Mouse (Mus musculus) neural tube, embryonic 13.5 days (tissue): ENCODE data around the gene Tnfrsf19. TPM values are rescaled to one million over a fixed set of nuclear protein-coding genes. Genes with fewer than 3 reads are reported as not detected.
A peak's percentile ranks its signal among the peaks of the same experiment; 100 is the strongest.

Experiments
- ATAC-seq: fragments of 200-750 bp; cut with Nextera tagmentation; 2 replicates; pipeline ENCODE4 v1.8.0; 2017; ENCODE audit warnings: low read depth, mild to moderate bottlenecking, moderate TSS enrichment, moderate library complexity
- H3K27ac ChIP-seq: fragments of 300-500 bp; sonication (generic); replicated peaks from 2 replicates; pipeline ENCODE4 v1.5.1; 2015; ENCODE audit warnings: moderate library complexity, mild to moderate bottlenecking, inconsistent platforms
- H3K27me3 ChIP-seq: fragments of 300-500 bp; sonication (generic); 2 replicates; pipeline ENCODE4 v1.6.1; 2015; ENCODE audit warnings: mild to moderate bottlenecking, inconsistent platforms
- H3K36me3 ChIP-seq: fragments of 300-500 bp; sonication (generic); 2 replicates; pipeline ENCODE4 v1.6.1; 2015; ENCODE audit warnings: mild to moderate bottlenecking, inconsistent platforms
- H3K4me1 ChIP-seq: fragments of 300-500 bp; sonication (generic); replicated peaks from 2 replicates; pipeline ENCODE4 v1.6.1; 2015; ENCODE audit warnings: inconsistent platforms
- H3K4me2 ChIP-seq: fragments of 300-500 bp; sonication (generic); 2 replicates; pipeline ENCODE4 v1.6.1; 2015; ENCODE audit warnings: inconsistent platforms, mild to moderate bottlenecking, moderate library complexity
- H3K4me3 ChIP-seq: fragments of 300-500 bp; sonication (generic); 2 replicates; pipeline ENCODE4 v1.5.1; 2015; ENCODE audit warnings: mild to moderate bottlenecking, inconsistent platforms
- H3K9ac ChIP-seq: fragments of 300-500 bp; sonication (generic); 2 replicates; pipeline ENCODE4 v1.6.1; 2015; ENCODE audit warnings: moderate library complexity, mild to moderate bottlenecking, inconsistent platforms
- H3K9me3 ChIP-seq: fragments of 300-500 bp; sonication (generic); 2 replicates; pipeline ENCODE4 v1.6.1; 2016; ENCODE audit warnings: inconsistent platforms
- WGBS: fragments of 180-500 bp; shearing (Covaris S2); methylation state at CpG from one replicate; pipeline ENCODE4 v1.1.7; 2015; 5-methylcytosine and 5-hydroxymethylcytosine counted together
- polyA plus RNA-seq: library from polyadenylated mRNA; unstranded; fragments of >200 nt; fragmentation: Nextera tagmentation; extraction: Ambion mirVana; gene quantifications from 2 replicates; pipeline ENCODE4 v1.2.1, GENCODE M21; 2015

Gene Tnfrsf19
- polyA plus RNA-seq, 1 experiment from 2014 or later = 27.0 TPM

DNA sequence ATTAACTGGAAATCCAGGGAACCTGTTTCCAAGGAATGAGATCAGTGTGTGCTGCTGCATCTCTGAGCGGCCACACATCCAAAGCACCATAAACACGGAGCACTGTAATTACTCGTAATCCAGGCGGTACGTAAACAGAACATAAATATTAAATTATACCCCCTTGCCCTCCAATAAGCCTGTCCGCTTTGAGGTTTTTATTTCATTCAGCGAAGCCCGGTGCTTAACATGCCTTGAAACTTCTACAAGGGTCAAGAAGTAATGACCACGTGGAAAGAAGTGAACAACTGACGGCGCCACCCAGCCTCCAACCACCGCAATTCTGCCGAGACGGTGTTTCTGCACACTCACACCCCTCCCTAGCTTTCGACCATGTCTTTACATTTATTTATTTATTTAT lies 31.7 kb downstream of the Tnfrsf19 start:
- no peaks in the 10 kb centered on the region for H3K9me3 ChIP-seq
- no peaks in the 10 kb centered on the region for H3K36me3 ChIP-seq
- no peak overlapping the region for H3K4me2 ChIP-seq
- H3K27ac ChIP-seq = no peak overlapping the region
- 79% methylated on average over 15 of the region's 15 CpGs for WGBS
- peaks cover 21% of the 10 kb centered on the region for H3K4me1 ChIP-seq
- no peak overlapping the region for H3K4me3 ChIP-seq
- H3K9ac ChIP-seq = no peak overlapping the region
- ATAC-seq = no peak
- H3K27me3 ChIP-seq = no peaks in the 10 kb centered on the region; the same call in 1 of the 2 replicates

DNA sequence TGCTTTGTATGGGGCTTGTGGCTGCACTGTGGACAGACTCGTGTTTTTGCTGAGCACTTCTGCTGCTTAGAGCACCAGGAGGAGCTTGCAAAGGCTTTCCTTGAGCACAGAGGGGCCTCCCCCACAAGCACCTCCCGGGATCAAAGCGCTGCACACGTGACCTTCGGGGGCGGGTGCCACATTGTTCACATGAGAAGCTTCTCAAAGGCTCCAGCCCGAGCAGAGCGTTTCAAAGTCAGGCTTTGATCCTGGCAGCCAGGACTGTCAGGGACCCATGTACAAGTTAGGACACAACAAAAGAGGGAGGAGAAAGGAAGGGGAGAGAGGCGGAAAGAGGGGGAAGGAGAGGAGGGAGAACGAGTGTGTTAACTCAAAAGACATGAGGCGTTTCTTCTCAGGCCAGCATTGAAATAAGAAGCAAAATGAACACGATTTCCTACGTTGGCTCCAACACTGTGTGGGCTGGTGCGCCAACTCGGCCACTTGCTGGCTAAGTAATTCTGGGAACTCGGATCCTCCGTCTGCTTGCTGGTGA lies 33.8 kb downstream of the Tnfrsf19 start:
- Histone ChIP-seq H3K27ac (peak overlapping the region; percentile 42), H3K4me2 (peak overlapping the region; percentile 47), H3K36me3 (no peaks in the 10 kb centered on the region), H3K4me3 (peak overlapping the region; percentile 13), H3K4me1 (peaks cover 18% of the 10 kb centered on the region), H3K9me3 (no peaks in the 10 kb centered on the region), H3K27me3 (no peaks in the 10 kb centered on the region; the same call in 1 of the 2 replicates), H3K9ac (no peak overlapping the region; the same call in 1 of the 2 replicates)
- peak; percentile 74 for ATAC-seq
- WGBS = under 1% methylated on average over 17 of the region's 17 CpGs

DNA sequence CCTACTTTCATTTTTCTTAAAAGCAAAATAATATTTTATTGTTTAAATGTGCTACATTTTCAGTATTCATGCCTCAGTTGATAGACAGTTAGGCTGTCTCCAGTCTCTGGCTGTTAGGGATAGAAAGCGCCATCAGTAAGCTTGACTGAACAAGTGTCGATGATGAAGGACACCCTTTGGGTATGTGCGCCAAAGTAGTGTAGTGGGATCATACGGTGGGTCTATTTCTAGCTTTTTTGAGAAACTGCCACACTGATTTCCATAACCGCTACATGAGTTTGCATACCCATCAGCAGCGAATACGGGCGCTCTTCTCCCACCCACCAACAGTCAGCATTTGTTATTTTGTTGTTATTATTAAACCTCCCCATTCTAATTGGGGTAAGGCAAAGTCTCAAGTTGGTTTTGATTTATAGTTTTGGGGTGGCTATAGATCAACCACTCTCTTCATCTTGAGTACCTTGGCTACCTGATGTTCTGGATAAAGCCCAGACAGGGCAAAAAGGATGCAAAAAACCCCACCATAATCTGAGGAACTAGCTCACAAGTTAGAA lies 34.6 kb downstream of the Tnfrsf19 start:
- Histone ChIP-seq H3K4me2 (no peak overlapping the region), H3K27ac (peak overlapping the region; percentile 42; the same call in 1 of the 2 replicates)
- ATAC-seq = no peak

DNA sequence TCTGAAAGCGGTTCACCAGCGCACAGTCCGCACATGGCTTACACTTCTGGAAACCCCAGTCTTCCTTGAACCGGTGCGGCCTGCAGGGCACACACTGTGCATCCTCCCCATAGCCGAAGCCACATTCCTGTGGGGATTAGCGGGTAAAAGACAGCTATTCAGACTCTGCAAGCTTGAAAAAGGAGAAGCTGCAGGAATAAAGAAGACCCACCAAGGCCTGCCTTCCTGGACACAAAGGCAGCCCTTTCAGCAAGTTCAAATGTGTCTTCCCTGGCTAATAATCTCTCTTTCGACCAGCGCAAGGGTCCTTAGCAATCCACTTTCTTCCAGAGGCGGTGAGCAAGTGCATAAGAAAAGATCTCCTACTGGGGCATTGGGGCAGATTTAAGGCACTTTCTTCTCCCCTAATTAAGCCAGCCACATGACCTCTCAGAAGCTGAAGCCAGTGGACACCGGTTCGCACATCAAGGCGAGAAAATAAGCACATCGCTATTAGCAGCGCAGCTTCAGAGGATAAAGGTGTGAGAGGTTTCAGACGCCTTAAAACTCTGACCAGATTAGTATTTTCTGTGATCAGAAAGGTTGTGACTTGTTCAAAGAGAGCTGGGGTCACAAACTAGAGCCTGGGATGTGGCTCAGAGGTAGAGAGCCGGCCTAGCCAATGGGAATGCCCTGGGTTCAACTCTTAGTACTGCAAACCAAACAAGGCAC lies 41.0 kb downstream of the Tnfrsf19 start:
- ATAC-seq = no peak
- WGBS = 15% methylated on average over 17 of the region's 17 CpGs

More for the DNA sequence above, 34.6 kb downstream of the Tnfrsf19 start:
- Histone ChIP-seq H3K9ac (no peak overlapping the region), H3K4me1 (peaks cover 18% of the 10 kb centered on the region), H3K36me3 (no peaks in the 10 kb centered on the region), H3K9me3 (no peaks in the 10 kb centered on the region), H3K27me3 (no peaks in the 10 kb centered on the region; the same call in 1 of the 2 replicates), H3K4me3 (no peak overlapping the region)
- WGBS = 80% methylated on average over 8 of the region's 8 CpGs

DNA sequence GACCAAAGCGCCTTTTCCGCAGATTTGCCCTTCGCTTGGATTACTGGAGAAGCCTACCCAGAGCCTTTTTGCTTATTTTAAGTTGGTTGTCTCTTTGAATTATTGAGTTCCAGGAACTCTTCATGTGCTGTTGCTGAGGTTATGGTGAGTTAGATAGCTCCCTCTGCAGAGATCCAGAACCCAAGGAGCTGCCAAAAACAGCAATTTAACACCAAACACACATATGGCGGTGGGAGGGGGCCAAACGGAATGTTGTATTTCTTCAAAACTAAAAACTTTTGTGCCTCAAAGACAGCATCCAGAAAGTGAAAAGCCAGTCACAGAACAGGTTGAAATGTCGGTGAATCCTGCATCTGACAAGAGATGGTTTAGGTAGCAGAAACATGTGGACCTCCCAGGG lies 42.6 kb downstream of the Tnfrsf19 start:
- H3K9me3 ChIP-seq = no peaks in the 10 kb centered on the region
- H3K36me3 ChIP-seq = no peaks in the 10 kb centered on the region
- WGBS = 90% methylated on average over 6 of the region's 6 CpGs
- H3K27ac ChIP-seq = no peak overlapping the region
- no peak overlapping the region for H3K9ac ChIP-seq
- peaks cover 12% of the 10 kb centered on the region; the same call in 1 of the 2 replicates for H3K27me3 ChIP-seq
- no peak overlapping the region for H3K4me2 ChIP-seq
- H3K4me1 ChIP-seq = peaks cover 16% of the 10 kb centered on the region
- no peak for ATAC-seq
- H3K4me3 ChIP-seq = no peak overlapping the region

More for the DNA sequence above, 41.0 kb downstream of the Tnfrsf19 start:
- Histone ChIP-seq H3K36me3 (no peaks in the 10 kb centered on the region), H3K9ac (no peak overlapping the region), H3K4me3 (no peak overlapping the region), H3K9me3 (no peaks in the 10 kb centered on the region), H3K27me3 (peaks cover 12% of the 10 kb centered on the region; the same call in 1 of the 2 replicates), H3K4me2 (no peak overlapping the region), H3K27ac (no peak overlapping the region), H3K4me1 (peaks cover 10% of the 10 kb centered on the region)

DNA sequence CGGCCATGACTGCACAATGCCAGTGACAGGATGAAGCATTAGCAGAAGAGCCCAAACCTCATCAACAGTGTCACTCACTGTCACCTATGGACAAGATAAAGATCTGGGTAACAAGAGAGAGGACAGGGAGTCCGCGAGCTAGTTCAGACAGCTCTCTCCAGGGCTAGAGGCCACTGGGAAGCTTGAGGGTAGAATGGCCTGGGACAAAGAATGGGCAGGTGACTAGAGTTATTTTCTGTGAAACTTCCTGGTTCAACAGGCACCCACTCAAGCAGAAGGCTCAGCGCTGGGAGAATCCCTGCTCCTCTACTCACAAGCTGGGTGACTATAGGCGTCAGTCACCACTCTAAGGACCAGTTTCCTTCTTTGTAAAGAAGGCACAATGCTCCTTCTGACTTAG lies 46.2 kb downstream of the Tnfrsf19 start:
- no peak overlapping the region for H3K27ac ChIP-seq
- H3K9ac ChIP-seq = no peak overlapping the region
- peaks cover 2% of the 10 kb centered on the region; the same call in 1 of the 2 replicates for H3K27me3 ChIP-seq
- H3K36me3 ChIP-seq = no peaks in the 10 kb centered on the region
- 86% methylated on average over 5 of the region's 5 CpGs for WGBS
- no peak overlapping the region for H3K4me3 ChIP-seq
- H3K9me3 ChIP-seq = no peaks in the 10 kb centered on the region
- ATAC-seq = no peak
- no peak overlapping the region for H3K4me2 ChIP-seq
- peaks cover 16% of the 10 kb centered on the region for H3K4me1 ChIP-seq

DNA sequence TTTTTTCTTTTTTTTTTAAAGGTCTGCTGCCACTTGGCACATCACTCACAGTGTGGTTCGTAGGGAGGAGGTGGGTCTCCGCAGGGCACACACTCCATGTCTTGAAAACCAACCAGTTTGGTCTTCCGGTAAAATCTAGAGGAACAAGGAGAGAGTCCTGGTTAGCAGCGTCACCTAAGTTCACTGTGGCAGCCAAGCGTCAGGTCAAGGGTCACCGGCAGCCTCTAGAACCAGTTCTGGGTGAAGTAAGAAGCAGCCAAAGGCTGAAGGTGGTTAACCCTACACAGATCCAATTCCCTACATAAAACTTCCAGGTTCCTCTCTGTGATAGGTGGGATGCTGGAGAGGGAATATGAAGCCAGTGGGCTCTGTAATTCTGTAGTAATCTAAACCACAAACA lies 49.7 kb downstream of the Tnfrsf19 start:
- Histone ChIP-seq H3K9me3 (no peaks in the 10 kb centered on the region), H3K9ac (no peak overlapping the region), H3K27ac (no peak overlapping the region), H3K36me3 (no peaks in the 10 kb centered on the region), H3K4me3 (no peak overlapping the region), H3K4me2 (no peak overlapping the region), H3K4me1 (peaks cover 23% of the 10 kb centered on the region), H3K27me3 (no peaks in the 10 kb centered on the region)
- WGBS = 77% methylated on average over 6 of the region's 6 CpGs
- ATAC-seq = no peak

DNA sequence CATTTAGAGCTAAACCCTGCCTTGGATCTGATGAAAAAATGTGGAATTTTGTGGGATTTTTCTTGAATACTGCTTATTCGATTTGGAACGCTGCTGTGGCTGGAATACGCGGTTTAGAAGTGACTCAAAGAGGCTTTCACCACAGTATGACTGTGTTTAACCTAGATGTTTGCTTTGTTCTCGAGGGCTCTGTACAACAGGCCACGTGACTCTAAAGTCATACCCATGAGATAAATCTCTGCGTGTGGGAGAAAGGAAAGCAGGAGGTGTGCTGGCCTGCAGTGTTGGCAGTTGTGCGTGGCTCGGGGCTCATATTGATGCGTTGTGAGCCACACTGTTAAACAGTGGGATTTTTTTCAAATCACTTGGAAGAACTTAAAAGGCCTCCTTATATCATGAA lies 52.8 kb downstream of the Tnfrsf19 start:
- 71% methylated on average over 10 of the region's 10 CpGs for WGBS
- ATAC-seq = no peak

DNA sequence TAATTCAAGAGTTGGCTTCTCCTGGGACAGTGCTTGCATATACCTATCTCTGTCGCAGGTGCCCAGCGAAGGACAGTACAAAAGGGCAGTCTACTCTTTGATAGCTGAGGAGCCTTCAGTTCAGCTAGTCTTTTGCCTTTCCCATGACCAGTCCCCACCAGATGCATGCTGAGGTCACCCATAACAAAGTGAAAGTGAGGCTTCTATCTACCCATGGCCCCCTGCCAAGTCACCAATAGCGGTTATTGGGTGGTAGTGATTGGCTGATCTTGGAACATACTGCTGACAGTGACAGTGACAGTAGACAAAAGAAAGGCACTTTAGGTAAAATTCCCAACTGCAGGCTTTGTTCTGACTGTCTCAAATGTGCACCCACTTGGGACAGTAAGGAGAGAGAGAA lies 53.2 kb downstream of the Tnfrsf19 start:
- Histone ChIP-seq H3K27me3 (no peaks in the 10 kb centered on the region), H3K9ac (no peak overlapping the region), H3K27ac (no peak overlapping the region), H3K9me3 (no peaks in the 10 kb centered on the region), H3K36me3 (no peaks in the 10 kb centered on the region), H3K4me3 (no peak overlapping the region), H3K4me1 (peaks cover 25% of the 10 kb centered on the region), H3K4me2 (no peak overlapping the region)
- 87% methylated on average over 3 of the region's 3 CpGs for WGBS
- ATAC-seq = no peak

More for the DNA sequence above, 52.8 kb downstream of the Tnfrsf19 start:
- Histone ChIP-seq H3K4me1 (peaks cover 21% of the 10 kb centered on the region), H3K9ac (no peak overlapping the region), H3K36me3 (no peaks in the 10 kb centered on the region), H3K27ac (no peak overlapping the region), H3K27me3 (no peaks in the 10 kb centered on the region), H3K4me3 (no peak overlapping the region), H3K9me3 (no peaks in the 10 kb centered on the region), H3K4me2 (no peak overlapping the region)

DNA sequence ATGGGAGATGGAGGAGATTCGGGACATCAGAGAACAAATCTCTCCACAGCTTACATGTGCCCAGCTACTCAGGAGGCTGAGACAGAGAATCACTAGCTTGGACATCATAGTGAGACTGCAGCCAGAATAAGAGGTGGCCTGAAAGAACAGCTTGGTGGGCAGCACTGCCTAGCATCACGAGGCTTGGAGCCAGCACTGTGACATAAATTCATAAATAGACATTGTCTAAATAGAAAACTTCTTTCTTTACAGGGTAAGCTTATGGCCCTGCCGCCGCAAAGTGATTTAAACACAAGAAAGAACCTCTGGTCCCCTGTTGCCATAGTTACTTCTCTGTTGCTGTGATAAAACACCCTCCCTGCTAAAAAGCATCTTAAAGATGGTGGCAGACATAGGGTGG lies 54.1 kb downstream of the Tnfrsf19 start:
- 59% methylated on average over 4 of the region's 4 CpGs for WGBS
- Histone ChIP-seq H3K36me3 (no peaks in the 10 kb centered on the region), H3K4me1 (peaks cover 34% of the 10 kb centered on the region), H3K9me3 (no peaks in the 10 kb centered on the region), H3K4me2 (no peak overlapping the region), H3K4me3 (no peak overlapping the region), H3K27ac (no peak overlapping the region), H3K27me3 (no peaks in the 10 kb centered on the region), H3K9ac (no peak overlapping the region)
- ATAC-seq = no peak

DNA sequence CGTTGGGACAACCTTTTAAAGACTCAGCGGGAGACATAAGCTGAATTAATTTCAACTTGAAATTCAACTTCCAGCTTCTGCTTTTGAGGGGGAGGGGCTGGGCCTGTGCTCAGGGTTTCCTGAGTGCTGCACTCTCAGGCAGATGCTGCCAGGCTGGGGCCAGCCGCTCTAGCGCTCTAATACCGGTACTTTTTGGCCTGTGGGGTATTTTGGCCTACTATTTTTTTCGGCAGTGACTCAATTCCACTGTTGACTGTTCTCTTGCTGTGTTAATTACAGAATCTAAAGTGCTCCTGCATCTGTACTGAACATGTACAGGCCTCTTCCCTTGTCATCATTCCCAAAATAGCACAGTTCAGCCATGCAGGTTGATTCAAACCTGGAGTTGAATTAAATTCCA lies 58.1 kb downstream of the Tnfrsf19 start:
- no peaks in the 10 kb centered on the region for H3K36me3 ChIP-seq
- H3K4me3 ChIP-seq = no peak overlapping the region
- peaks cover 46% of the 10 kb centered on the region for H3K4me1 ChIP-seq
- no peaks in the 10 kb centered on the region for H3K27me3 ChIP-seq
- no peak overlapping the region for H3K4me2 ChIP-seq
- 57% methylated on average over 6 of the region's 6 CpGs for WGBS
- H3K9ac ChIP-seq = no peak overlapping the region
- ATAC-seq = no peak
- no peak overlapping the region for H3K27ac ChIP-seq
- H3K9me3 ChIP-seq = no peaks in the 10 kb centered on the region

DNA sequence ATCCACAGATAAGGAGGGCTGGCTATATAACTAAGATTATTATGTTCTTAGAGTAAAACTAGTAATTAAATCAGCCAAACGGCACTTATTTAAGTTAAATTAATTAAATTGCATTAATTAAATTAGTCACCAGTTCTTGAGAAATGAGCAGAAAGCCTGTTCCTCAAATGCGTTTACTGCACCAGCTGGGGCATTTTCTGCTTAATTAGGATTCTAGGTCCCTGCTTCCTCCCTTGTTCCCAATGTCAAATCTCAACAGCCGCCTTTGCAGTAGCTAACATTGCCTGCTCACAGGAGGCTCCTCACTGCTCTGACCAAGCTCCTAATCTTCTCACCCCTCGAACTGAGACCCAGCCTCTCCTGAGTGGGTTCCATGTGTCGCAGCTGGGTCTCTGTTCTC lies 59.4 kb downstream of the Tnfrsf19 start:
- H3K4me3 ChIP-seq = no peak overlapping the region
- WGBS = 55% methylated on average over 5 of the region's 5 CpGs
- no peaks in the 10 kb centered on the region for H3K36me3 ChIP-seq
- peak overlapping the region; percentile 49 for H3K27ac ChIP-seq
- ATAC-seq = no peak
- H3K4me1 ChIP-seq = peaks cover 42% of the 10 kb centered on the region
- H3K9ac ChIP-seq = no peak overlapping the region
- H3K4me2 ChIP-seq = no peak overlapping the region
- H3K27me3 ChIP-seq = no peaks in the 10 kb centered on the region
- no peaks in the 10 kb centered on the region for H3K9me3 ChIP-seq
